Mouse (Mus musculus) cerebellum, adult (tissue): ENCODE results near the gene Ddx17.

Source experiments
- ATAC-seq: cut with Nextera tagmentation; 2 replicates; pipeline ENCODE4 v1.9.2; 2017; ENCODE audit warnings: mild to moderate bottlenecking, moderate library complexity, mixed read lengths; ENCODE audit not compliant: insufficient number of reproducible peaks, low FRiP score, low TSS enrichment

Ddx17 gene

DNA sequence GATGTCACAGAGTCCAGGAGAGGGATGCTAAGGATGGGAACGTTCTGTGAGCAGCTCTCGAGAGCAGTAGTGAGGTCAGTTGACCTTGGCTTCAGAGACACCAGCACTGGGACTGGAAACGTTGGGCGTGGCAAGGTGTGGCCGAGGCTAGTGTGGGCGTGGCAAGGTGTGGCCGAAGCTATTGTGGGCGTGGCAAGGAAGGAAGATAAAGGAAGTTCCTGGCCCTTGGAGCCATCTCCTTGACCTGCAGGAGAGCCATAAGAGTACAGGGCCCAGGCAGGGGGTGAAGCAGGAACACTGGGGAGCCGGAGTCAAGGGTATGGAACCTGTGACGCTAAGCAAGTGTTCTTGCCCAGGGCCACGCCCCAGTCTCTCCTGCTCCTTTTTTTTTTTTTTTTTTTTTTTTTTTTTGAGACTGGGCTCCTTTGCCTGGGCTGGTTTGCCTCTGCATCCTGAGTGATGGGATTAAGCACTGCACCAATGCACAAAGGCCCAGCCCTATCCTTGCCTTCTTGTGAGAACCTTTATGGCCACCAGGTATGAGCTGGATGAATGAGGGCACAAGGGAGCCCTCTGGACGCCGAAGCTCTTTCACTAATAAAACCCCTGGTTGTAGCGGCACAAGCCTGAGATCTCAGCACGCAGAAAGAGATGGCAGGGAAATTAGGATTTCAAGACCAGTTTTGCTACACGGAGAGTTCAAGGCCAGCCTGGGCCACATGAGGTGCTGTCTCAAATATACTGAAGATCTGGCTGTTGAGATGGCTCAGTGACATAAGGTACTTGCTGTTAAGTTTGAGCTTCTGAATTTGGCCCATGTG, 26.9 kb downstream of the Ddx17 start:
- no peak for ATAC-seq

DNA sequence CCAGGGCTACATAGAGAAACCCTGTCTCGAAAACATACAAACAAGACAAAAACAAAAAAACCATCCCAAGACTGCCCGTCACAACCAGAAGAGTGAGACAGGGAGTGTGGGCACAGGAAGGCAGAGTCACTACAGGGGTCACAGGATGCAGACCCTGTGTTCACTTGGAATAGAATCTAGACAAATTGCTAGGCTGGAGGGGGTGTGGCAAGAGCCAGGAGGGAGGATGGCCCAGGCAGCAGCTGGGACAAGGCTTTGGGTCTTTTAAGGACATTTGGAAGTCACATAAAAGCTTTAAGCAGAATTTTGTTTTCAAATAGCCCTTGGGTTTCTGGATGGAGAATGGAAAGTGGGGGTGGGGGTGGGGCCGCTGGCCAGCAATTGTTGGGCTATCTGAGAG, 28.0 kb downstream of the Ddx17 start:
- no peak for ATAC-seq

DNA sequence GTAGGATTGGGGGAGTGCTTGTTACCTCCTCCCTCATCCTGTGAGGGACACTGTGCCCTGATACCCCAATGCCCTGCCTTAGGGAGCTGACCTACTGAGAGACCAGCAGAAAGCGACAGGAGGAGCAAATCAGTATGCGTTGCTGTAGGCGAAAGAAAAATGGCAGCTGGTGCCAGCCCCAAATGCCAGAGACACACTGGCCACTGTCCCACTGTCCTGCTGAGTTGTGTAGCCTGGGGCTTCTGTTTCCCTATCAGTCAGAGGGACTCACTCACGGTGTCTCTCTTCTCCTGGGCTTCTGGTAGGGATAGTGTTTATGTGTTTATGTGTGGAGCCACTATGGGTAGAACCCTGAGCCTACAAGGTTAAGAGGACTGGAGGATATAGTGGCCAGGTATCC, 28.8 kb downstream of the Ddx17 start:
- ATAC-seq: no peak

DNA sequence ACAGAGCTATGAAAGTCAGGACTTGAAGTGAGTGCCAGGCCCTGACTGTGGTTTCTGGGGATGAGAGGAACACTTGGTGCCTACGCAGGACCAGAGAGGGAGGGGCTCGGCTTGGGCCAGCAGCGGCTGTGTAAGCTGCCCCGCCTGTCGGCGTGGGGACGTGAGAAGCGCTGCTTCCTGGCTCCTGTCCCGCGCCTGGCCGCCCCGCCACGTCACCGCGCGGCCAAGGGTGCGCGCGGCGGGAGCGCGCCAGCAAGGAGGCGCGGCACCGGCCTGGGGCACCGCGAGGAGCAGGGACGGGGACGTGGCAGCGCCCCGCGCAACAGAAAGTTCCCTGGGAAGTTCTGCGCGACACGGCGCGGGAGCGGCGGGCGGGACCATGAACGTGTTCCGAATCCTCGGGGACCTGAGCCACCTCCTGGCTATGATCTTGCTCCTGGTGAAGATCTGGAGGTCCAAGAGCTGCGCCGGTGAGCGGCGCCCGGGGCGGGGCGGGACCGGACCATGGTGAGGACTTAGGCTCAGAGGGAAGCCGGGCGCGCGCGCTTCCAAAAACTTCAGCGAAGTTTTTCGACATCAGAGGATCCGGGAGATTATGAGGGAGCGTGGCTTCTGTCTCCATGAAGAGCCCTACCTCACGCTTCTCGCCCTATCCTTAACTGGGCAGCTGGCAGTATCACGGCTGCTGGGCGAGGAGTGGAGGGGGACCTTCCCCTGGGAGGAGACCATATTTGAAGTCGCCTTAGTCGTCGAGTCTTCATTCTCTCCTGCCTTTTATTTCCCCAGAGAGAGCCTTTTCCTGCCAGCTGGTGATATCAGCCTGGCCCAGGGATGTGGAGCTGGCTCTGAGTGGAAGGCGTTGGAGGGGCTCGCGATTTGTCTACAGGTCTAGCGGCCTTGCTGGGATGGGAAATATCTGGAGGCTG, 30.1 kb downstream of the Ddx17 start, which contains the start of gene Kdelr3:
Gene Kdelr3 (plus strand): TSS at position 241 of the 926 bp plus-strand sequence.
- ATAC-seq: no peak

DNA sequence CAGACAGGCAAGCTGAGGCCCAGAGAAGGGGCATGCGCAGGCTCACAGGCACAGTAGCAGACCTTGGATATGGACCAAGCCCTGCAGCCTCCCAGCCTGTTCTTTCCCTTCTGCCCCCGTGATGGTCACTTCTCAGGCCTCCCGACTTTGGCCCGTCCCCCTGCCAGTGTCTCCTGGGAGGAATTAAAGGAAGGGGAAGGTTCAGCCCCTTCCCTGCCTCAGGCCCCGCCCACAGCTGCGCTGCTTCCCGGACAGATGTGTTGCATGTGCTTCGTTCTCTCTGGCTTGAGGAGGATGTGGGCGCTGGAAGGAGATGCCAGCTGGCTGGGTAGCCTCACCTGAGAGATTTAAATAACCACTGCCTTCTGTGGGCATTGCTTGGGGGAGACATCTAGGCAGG, 32.6 kb downstream of the Ddx17 start:
- no peak for ATAC-seq

DNA sequence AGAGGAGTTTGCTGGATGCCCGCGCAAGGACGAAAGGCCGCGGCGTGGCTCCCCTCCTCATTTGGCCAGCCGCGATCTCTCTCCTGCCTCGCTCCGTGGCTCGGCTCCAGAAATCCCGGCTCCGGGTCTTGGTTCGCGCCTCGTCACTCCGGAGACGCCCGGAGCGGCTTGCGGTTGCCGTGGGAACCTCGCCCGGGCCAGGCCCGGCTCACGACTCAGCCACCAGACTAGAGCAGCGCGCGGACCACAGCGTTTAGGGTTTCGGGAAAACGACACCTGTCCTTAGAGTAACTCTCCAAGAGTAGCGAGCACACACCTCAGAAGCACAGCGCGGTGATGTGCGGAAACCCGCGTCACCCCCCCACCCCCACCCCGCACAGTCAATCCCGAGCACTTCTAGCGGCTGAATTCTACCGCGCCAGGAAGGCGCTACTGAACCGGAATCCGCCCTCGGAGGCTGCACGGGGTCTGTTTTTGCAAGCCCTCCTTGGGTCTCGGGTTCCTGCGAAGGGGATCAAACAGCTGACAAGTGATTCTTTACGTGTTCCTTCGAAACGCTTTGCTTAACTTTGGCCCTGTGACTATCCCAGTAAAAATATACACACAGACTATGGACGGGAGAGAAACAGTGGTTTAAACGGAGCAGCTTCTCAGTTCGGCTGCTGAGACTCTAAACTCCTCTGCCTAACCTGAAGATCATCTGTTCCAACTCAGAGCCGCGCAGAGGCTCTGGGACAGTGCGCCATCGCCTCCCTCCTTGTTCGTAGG, 34.8 kb downstream of the Ddx17 start:
- ATAC-seq: peak; percentile 45; the same call in 1 of the 2 replicates

DNA sequence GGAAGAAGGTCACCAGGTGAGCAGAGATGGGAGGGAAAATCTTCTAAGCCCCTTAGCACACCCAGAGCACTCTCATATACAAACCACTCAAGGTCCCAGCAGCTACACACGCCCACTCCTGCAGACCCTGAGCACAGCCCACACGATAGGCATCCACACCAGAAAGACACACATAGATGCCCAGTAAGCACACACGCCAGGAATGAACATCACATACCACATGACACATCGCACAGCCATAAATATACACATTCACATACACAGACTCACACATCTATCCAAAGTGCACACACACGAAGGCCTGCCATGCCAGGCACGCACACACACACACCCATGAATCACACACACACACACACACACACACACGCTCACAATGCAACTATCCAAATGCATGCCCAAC, 36.1 kb downstream of the Ddx17 start:
- no peak for ATAC-seq

DNA sequence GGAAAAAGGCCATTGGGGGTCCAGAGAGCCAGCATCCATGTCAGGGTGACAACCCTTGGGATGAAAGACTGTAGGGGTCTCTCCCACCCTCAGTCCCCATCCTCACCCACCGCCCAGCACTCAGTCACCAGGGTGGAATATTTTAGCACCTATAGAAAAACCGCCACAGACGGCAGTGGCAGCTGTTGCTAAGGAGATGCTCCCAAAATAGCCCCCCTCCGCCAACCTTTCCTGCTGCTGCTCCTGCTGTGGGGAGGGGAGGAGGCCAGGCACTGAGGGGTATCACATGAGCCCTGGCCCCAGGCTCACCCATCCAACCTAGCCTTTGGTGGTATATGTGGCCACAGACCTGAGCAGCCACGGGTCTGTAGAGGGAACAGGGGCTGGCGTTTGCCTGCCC, 36.5 kb downstream of the Ddx17 start:
- ATAC-seq: no peak

DNA sequence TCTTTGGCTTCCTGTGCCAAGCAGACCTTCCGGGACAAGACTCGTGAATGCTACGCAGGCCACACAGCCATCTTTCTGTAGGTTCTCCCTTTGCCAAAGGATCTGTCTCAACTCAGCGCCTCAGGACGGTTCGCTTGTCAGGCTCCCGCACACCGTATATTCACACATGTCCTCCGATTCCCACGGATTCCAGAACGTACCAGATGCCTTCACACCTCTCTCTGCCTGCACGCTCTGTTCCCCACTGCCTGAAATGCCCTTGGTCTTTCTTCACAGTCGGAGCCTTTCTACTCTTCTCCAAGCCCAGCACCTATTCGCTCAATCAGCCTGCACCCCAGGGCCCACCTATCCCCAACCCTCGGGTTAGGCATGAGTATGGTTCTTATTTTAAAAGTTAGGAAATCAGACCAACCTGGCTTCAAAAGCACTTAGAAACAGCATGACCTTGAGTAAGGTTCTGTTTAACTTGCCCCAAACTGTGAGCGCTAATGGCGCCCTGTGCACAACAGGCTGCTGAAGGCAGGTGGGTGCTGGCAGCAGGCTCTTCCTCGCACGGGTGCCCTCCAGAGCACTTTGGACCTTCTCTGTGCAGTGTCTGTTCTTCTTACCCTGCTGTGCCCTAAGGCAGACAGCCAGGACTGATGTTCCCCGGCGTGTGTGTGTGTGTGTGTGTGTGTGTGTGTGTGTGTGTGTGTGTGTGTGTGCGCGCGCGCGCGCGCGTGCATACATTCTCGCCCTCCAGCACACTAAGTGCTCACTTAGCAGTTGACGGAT, 39.3 kb downstream of the Ddx17 start:
- no peak for ATAC-seq

DNA sequence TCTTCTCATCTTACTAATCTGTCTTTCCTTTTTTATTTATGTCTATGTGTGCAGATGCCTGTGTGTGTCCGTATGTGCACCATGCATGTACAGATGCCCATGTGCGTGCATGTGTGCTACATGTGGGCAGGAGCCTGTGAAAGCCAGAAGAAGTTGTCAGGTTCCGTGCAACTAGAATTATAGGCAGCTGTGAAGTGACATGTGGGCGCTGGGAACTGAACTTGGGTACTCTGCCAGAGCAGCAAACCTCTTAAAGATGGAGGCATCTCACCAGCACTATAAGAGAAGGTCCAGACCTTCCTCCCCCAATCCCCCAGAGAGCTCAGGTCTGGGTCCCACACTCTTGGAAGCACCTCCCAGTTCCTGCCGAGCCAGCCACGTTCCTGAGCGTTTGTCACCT, 40.1 kb downstream of the Ddx17 start:
- no peak for ATAC-seq

DNA sequence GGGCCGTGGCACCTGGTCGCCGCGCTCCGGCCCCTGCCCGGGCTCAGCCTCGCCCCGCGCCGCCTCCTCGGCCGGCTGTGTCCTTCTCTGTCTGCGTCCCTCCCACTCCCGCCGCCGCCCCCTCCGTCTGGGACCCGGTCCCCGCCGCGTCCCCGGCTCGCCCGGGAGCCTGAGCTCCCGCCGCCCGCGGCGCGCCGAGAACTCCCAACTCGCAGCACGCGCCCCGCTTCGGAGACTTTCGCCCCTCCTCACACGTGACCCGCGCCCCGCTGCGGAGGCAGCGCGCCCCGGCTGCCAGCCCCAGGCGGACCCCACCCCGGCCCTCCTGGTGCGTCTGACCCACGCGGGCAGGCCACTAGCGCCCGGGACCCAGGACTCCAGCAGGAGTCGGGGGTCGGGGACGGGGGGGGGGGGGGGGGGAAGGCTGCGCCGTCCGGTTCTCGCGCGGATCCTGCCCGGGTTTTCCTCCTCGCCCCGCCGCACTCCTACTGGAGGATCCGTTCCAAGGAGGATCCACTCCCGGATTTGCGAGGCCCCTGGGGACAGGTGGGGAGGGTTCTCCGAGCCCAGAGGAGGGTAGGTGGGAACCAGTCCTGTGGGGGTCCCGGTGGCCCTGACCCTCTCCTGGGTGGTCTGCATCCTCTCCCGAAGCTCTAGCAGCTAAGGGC, 40.8 kb downstream of the Ddx17 start:
- ATAC-seq: no peak

DNA sequence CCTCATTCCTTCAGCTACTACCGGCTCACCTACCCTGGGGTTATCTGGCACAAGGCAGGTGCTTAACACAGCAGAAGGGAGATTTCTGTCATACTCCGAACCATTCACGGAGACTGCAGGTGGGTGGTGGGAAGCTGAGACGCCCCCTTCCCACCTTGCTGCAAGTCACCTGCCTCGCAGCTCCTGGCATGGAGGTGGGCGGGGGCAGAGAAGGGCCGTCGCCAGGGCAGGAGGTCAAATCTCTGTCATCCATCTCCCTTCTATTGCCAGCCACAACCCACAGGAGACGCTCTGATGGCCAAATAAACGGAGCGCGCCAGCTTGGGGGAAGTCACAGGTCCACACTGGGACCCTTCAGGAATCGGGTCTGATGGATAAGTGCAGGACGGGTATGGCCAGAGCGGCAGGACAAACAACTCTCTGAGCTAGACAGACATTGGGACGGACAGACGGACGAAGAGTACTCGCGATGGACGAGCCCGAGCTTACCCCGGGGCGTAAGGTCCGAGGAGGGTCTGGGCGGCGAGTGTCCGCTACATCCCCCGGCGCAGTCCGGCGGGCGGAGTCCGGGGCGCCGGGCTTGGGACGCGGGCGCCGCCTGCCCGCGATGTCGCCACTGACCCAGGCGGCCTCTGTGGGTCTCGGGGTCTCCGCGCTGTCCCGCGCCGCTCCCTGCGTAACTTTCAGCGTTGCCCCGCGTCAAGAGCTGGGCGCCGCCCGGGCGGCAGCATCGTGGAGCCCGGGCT, 41.7 kb downstream of the Ddx17 start, which contains the start of gene Kcnj4:
Gene Kcnj4 (minus strand): TSS at position 535 of the 746 bp plus-strand sequence.
- ATAC-seq: no peak

DNA sequence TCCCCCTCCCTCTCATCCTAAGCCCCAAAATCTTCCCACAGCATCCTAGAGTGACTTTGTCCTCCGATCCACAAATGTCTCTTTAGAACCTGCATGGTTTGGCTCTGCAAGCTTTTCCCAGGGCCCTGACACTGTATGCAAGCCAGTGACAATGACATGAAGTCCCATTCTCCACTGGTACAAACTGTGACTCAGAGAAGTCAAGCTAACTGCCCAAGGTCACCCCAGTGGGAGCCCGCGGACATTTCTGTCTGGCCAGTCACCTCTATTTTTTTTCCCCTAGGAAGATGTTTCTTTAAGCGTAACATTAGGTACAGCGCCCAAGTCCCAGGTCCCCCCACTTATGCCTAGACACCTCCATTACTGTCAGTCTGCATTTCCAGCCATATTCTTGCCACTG, 43.1 kb downstream of the Ddx17 start:
- ATAC-seq: no peak

DNA sequence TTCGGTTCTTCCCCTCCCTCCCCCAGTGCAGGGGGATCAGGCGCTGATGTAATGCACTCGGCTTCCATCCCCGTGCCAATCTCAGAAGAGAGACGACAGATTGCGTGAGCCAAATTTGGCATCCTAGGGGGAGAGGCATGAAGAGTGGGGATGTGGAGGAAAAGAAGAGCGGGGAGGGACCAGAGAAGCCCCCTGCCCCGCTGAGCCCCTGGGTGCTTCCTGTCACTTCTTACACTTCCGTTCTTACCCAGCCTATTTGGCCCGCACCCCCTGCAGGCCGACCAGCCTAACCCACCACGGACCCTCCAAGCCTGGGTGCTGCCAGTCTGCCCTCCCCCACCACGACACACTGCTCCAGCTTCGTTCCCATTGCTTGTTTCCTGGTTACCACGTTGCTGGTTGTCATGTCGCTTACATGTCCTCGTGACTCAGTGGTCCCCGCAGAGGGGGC, 43.6 kb downstream of the Ddx17 start:
- no peak for ATAC-seq

DNA sequence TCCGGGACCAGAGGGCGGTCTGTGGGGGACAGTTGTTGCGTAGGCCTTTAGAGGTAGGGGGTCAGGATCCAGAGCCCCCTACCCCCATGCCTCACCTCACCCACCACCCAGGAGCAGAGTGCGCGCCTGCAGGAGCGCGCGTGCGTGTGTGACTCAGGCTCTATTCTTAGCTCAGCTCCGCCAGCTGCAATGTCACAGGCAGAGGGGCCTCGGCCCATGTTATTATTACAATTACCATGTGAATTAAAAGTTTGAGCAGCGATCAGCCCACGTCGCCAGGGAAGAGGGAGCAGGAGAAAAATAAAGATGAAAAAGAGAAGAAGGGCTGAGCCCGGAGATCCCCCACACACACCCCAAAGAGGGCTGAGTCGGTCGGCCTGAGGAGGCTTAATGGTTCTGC, 46.4 kb downstream of the Ddx17 start:
- no peak for ATAC-seq

DNA sequence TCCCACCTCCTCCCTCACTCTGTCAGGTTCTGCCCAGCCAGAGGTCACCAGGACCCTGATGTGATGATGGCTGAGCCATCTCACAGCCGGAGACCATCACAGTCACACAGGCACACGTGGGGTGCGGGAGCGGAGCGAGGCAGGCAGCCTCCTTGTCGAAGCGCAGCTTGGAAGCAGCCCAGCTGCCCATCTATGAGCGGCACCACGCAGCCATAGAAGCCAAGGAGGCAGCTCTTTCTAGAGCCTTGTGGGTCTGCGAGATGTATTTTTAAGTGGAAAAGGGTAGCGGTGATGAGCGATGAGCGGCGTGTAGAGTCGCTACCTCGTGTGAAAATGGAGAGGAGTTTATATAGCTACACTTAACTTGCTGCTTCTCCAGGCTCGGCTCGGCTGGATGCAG, 53.0 kb downstream of the Ddx17 start:
- ATAC-seq: no peak

DNA sequence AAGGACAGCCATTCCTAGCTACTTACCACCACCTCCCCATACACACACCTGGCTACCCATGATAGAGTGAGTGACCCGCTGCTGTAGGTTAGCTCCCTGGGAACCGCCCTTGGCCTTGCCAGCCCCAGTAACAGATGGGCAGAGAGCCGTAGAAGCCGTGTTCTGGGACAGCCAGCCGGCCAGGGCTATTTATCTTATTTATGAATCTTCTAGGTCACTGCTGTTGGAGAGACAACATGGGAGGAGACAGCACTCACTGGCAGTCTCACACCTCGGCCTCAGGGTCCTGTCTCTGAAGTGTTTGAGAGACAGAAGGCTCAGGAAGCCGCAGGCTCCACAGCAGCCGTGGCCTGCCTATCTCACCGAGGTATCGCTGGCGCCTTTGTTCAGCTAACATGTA, 57.1 kb downstream of the Ddx17 start:
- no peak for ATAC-seq

DNA sequence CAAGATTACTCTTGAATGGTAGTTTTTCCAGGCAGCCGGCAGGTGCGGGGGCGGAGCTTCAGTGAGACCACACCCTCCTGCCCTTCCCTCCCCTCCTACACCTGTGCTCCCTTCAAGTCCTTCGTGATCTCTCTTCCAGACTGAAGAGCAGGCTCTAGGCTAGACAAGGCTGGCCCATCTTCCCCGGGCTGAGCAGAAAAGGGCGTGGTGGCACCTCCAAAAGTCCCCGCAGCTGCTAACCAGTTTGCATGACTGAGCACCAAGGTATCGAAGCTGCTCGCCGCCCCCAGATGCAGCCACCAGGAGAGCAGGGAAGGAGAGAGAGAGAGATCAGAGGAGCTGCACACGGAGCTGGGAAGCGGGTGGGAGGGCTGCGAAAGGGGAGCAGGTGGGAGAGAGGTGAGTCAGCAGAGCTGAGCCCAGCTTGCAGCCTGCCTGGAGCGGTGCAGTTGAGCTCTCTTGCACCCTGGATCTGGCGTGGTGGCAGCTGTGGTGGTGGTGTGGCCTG, 65.3 kb downstream of the Ddx17 start:
- no peak for ATAC-seq
